Mouse (Mus musculus) thymus, postnatal 4 days (tissue): ENCODE data around the gene Nptxr.

ENCODE experiments used
- DNase-seq: peaks from one replicate; pipeline ENCODE4 v3.0.0; 2021

Gene Nptxr

DNA sequence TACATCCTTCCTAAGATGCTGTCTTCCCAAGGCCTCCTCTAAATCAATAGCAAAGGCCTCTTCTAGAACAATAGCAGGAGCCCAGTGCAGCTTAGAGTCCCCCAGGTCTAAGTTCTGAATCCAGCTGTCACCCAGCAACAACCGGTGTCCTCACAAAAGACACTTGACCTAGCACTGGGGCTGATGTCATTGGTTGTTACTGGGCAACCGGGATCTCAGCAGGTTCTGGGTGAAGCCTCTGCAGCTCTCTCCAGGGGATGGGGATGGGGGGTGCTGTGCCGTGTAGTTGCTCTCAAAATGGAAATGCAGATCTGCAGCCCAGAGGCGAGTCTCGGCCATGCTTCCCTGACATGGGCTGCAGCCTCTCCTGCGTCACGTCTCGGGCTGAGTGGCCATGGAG, 16.8 kb downstream of the Nptxr start:
- DNase-seq = no peak

DNA sequence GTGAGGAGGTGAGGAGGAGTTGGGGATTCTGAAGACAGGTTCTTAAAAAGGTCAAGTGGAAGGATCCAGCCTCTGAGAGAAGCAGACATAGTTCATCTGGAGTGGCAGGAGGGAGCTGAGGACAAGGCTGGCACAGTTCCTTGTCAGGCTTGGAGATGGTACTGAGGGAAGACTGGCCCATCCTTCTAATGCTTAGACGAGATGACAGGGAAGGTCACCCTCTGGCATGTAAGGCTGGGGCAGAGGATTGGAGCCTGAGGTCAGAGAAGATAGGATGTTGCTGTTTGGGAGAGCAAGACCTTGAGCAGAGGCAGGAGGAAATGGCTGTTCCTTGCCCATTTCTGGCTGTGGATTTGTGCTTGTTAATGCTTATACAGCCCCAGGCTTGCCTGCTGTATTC, 19.5 kb downstream of the Nptxr start:
- no peak for DNase-seq

DNA sequence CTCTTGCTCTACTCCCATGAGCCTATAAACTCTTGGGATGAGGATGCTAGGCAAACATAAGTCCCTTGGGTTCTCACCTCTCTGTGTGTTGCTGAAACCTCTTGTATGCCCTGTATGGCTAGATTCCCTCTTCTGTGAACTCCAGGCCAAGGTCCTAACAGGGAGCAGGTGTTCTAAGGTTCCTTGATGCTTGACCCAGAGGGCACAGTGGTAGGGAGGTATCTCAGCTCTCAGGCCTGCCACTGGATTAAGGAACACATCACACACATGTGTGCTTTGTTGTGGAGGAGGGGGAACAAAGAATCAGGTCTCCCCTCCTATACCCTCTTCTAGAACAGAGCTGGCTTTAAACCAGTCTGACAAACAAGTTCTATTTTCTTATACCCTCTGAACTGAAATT, 26.8 kb downstream of the Nptxr start, which contains the start of gene Dnal4:
Gene Dnal4, minus strand, starts transcription at position 101 of the 400 bp plus-strand sequence.
- DNase-seq = no peak

DNA sequence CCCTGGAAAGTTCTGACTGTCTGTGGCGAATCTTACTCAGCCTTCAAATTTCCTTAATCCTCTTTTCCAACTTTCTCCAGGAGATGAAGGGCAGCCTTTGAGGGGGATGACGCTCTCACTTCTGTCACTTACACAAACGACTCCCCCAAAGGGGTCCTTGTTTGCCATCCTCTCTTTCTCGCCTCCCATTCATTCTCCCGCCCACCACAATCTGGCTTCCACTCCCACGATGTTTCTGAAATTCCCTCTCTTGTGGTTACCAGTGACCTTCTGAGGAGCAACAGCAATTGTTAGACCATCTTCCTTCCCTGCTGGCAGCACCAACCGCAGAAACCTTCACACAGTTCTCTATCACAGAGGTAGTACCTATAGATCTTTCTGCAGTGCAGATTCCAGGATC, 28.9 kb downstream of the Nptxr start:
- no peak for DNase-seq

DNA sequence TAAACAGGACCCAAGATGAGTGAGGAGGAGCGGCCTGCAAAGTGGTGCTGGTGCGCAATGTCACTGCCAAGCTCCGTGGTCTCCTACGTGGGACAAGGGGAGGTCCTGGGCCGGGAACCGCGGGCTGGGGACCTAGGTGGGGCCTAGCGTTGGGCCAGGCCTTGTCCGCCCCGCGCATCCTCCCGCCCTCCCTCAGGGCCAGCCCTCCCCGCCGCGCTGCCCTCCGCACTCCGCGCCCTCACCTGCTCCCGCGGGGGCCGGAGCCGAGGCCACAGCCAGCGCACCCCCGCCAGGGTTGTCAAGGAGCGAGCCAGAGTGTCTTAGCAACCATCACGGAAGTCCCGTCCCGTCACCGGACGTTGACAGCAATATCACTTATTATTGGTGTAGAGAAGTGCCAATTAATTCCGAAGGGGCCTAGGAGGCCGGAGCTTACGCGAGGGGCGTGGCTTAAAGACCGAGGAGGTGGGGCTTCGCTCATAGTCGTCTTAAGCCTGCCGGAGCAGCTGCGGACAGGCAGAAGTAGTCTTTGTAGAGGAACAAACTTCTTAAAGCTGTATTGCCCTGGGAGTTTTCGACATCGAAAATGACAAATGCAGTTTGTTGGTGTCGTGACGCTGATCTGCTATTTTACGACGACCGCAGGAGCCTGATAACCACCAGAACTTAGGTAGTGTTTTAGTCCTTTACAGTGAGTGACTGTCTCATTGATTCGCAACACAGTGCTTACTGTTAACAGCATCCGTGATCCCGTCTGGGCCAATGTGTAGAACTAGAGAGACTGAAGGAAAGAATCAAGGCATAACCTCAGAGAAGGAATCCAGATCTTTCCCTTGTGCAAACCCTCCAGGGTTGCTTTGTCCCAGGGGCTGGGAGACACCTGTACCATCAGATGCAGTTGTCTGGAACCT, 30.2 kb downstream of the Nptxr start:
- DNase-seq = peak; percentile 97

DNA sequence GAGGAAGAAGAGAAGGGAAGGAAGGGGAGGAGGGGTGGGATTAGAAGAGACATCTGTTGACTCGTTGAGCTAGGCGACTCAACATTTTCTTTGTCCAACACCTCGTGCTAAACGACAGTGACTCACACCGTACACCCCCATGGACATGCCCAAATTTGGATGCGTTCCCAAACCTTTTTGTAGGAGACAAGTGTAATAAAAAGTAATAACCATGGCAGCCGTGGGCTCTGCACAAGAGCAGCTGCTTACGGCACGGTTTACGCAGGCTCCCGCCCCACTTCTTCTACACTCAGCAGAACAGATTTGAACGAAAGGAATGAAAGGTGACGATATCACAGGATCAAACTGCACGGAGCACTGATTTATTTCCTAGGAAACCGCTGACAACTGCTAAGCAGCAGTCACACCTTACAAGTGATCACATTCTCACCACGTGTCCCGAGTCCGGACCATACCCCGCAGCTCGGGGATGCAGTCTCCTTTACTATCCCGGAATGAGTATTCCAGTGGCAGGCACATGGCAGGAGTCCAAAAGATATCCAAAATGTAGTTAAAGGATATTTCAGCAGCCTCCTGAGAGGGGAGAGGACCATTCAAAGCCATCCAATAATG, 33.8 kb downstream of the Nptxr start:
- no peak for DNase-seq

DNA sequence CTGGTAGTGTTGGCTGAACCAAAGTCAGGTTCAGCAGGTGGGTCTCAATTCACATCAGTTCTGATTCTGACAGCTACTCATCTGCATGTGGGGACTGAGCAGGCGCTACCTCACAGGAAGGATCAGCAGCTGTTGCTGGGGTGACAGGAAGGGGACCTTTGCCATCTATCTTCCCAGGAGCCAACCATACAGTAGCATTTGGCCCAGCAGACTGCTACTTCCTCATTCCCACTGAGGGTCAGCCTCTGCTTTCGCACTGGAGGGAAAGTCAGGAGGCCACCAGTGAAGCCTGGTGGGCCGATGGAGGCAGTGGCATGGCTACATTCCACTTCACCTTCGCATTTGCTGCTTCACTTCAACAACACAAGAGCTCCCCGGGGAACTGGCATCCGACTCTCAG, 36.3 kb downstream of the Nptxr start:
- no peak for DNase-seq

DNA sequence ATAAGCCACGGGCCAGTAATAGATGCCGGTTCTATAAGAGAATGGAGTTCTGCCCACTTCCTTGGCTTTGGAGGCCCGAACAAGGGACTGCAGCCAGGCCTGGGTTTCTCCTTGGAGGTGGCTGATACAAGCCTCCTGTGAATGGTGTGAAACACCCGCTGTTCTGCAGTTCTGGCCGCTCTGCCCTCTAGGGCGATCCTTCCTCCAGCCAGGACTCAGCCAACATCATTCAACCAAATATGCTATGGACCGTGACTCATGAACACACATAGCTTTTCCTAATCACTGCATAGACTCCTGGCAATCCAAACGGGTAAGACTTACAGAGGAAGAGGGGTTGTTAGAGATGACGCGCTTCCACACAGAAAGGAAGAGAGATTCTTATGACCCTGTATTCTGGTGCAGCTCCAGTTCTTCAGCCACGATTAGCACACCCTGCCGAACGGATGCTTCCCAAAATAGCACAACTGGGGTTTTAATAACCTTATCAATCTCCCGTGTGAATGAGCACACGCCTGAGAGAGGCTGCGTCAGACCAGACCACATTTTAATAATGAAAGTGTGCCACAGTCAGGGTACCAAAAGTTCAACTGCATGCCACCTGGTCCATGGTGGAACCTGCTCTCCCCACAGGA, 37.1 kb downstream of the Nptxr start:
- no peak for DNase-seq

DNA sequence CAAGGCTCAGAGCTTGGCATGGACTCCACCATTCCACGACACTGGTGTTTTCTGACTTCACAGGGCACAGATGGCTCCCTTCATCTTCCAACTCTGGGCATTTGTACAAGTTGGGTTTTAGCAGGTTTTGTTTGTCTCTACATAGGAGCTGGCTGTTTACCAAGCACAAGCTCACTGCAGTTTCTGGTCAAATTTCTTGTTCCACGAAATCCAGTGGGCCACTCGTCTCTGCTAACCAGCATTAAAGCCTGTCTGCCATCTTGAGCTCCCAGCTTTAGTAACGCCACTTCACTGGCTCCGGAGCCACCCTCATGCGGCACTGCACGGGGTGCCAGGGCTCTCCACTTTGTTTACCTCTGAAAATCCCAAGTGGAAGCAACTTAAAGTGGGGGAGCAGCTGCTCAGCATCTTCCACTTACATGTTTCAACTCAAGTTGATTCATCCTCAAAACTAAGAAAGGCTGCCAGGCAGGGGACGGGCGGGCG, 37.9 kb downstream of the Nptxr start:
- no peak for DNase-seq

DNA sequence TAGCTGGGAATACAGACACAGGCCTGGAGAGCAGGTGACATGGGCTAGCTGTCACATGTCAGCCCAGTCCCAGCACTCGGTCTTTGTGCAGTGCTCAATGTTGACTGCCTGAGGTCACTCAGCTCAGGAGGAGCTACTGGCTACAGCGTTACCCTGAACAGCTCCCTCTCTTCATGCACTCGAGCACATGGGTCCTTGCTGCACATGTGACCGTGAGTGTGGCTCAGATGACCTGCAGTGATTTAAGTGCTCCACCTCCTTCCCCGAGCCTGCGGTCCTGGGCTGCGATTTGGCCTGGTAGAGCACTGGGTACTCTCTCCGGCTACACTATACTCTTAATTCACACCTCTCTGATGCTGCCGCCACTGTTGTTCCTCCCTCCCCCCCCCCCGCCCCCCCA, 38.4 kb downstream of the Nptxr start:
- no peak for DNase-seq

DNA sequence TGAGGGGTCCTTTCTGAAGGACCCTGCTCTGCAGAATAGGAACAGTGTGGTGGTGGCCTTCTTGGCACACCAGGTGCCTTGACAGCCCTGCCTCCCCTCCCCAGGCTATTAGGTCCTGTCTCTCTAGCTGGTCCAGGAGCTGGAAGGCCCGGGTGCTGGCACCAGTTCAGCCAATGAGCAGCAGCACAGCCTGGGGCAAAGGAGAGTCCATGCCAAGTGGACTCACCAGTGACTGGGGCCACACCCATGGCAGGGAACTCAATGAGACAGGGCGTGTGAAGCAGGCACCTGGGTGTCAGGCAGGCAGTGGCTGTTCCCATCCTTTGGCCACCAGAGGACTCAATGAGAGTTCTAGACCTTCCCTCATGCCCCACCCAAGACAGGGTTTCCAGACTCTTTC, 39.2 kb downstream of the Nptxr start:
- no peak for DNase-seq

DNA sequence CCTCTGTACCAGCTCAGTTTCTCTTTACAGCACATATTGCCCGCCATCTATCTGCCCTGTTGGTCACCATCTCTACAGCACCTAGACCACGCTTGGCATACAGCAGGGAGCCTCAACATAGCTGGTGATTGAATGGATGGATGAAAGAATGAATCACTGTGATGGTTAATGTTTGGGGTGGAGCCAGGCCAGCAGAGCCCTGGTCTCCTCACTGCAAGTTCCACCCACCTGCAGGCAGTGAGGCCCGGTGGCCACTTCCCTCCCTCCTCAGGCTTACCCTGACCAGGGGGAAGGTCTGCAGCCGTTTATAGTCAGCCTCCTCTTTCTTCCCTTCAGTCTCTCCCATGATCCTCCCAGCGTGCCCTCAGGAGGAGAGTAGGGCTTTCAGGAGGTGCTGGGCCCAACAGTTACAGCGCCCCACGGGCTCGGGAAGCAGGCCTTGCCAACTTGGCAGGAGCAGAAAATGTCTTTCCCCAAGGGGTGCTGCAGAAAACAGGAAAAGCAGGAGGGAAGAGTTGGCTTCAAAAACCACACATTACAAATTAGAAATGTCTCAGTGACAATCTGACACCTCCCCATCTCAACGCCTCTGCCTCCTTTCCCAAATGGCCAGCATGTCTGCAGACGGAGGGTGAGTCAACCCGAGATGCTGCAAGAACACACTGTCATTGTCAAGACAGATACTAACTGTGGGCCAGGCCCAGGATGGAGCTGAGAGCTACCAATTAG, 39.9 kb downstream of the Nptxr start:
- DNase-seq = no peak

DNA sequence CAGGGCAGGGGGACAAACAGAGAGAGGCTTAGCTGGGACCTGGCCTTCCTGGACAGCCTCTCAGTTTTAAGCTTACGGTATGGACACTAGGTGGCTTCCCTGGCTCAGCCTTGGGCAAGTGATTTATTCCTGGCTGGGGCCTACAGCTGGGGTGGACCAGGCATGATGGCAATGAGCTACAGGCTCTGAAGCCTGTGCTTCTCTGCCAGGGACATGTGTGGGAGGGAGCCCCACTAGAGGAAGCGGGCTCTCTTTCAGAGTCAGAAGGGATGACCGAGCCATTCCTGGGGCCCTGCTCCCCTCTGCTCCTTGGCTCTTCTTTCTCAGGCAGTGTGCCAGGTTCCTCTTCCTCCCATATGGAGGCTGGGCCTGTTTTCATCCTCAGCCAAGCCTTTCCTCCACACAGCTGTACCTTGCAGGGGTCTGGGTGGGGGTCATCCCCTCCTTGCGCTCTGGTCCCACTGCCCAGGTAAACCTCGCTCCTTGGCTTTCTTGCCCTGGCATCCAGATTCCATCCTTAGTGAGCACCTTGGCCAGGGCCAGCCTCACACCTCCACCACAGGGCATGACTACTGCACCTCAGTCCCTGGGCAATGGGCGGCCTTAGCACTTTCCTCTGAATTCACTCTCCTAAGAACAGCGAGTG, 40.8 kb downstream of the Nptxr start:
- no peak for DNase-seq

DNA sequence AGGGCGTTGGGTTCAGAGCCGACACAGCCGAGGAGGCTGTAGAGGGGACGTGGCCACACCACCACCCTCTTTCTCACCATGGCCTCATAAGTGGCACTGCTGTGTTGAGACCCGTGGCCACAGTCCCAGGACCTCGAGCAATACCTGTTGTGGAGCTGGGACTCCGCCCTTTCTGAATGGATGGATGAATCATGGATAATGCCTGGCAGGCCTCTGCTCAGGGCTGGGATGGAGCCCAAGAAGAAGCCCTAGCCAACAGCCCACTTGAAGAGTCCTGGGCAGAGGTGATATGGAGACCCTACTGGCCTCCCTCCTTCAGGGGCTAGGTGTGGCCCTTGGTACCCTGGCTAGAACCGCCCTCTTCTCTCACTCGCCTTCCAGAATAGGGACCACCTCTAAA, 41.6 kb downstream of the Nptxr start:
- no peak for DNase-seq

DNA sequence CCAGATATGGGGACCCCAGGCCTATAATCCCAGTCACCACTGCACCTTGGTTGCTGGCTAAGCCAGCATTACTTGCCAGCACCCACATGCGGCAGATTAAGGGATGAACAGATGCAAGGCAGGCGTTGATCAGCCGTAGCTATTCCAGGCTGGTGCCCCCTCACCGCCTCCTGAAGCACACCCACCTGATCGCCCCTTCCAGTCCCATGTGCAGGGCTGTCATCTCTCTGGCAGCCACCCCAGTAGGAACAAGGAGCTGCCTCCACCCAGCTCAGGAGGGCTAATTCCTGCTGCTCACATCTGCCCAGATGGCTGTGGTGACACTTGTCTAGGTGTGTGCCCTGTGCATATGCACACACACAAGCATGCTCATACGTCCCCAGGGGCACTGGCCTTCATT, 43.6 kb downstream of the Nptxr start:
- DNase-seq = no peak

DNA sequence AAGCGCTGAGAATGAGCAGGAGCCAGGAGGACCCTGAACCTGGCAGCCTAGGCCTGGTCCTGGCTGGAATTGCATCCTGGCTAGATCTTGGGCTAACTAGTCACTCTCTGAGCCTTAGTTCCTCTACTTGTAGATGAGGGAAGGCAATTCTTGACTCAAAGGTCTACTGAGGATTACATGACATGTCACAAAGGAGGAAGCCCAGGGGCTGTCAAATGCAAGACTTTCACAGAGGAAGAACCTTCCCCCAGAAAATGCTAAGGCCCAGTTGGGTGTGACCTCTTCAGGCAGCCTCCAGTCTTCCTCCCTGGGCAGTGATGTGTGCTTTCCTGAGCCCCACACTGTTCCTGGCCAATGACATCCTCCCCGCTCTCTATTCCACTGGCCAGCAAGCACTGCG, 47.4 kb downstream of the Nptxr start:
- no peak for DNase-seq

DNA sequence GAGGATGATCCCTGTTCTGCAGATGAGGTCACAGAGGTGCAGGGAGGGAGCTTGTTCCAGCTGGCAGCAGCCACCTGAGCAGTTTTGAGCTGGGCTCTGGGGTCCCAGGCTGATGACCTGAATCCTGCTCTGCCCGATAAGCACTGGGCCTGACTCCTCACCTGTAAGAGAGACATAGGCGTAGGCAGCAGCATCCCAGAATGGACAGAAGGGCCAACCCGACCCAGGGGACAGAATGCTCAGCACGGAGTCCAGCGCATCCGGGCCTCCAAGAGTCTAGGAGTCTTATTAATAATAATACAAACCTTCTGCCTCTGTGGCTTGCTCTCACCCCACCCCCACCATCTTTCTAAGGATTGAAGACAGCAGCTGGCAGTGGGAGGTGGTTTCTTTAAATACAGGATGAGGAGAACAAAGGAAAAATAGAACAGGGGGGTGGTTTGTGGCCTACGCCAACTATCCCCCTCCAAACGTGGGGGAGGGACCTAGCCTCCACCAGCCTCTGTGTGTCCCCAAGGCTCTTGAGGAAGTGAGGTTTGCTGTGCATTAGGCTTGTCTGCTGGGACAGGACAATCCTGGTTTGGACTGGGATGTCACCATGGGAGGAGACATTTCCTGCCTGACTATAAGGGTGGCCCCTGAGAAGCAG, 48.5 kb downstream of the Nptxr start:
- no peak for DNase-seq

DNA sequence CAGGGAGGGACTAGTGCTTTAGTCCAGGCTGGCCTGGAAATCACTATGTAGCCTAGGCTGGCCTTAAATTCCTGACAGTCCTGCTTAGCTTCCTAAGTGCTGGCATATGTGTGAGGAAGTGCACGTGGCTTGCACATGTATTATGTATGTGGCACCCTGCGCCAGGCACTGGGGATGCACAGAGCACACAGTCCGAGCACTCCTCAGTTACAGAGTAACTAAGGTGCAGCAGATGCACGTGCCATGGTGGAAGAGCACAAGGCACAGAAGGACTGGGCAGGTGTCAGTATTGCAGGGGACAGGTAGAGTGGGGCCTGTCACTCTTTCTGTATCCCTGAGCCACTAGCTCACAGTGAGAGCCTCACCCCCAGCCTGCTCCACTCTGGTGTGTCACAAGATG, 49.4 kb downstream of the Nptxr start:
- DNase-seq = no peak

DNA sequence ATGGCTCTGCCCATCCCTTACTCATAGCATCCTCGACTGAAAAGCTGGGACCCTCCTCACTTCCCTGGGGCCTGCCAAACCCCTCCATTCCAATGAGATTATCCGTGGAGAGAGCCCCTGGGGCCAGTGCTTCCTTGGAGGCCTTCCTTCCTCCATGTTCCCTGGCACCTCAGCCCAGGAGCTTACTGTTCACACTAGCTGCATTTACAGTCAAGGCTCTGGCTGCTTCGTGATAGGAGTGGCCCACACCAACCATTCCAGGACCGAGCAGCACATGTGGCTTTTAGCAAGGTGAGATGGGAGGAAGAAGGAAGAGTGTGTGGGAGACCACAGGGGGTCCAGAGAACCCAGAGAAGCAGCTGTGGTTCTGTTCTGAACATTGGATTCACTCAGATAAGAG, 50.7 kb downstream of the Nptxr start:
- DNase-seq = no peak

DNA sequence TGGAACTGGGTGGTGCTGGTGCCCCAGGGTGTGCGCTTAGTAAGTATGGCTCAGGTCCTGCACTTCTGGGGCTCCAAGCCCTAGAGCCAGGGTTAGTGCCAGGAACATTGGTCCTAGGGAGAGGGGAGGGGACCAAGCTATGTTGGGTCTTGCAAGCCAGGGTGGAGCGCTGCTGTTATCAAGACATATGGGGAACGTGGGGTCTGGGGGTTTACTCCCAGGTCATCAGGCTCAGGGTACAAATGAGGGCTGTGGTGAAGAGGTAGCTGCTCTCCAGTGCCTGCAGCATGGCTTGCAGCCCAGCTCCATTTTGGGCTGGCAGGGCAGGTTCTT, 51.2 kb downstream of the Nptxr start:
- DNase-seq = peak; percentile 23

DNA sequence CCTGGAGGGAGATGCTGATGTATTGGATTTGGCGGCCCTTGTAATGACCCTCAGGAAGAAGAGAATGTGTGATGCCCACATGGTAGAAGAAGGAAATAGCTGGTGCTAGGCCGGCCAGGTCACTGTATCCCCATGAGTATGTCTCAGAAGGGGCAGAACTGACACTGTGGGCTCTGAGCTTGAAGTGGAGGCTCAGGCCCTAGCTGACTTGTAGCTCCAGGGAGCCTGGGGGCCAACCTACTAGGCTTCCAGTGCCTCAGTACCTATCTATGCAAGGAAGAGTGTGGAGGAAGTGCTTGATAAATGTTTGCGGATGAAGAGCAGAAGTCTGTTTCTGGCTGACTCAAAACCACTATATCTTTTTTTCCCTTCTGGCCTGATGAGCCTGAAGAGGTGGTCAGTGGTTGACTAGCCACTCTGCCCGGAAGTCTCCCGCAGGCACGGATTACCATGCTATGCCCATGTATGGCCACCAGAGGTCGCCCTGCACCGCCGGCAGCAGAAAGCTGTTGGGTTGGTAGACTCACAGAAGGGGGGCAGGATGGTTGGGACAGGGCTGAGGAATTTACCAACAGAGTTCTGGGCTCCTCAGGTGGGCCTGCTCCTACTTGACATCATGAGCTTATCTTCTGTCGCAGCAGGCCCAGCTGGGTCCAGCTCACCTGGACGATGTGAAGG, 51.7 kb downstream of the Nptxr start:
- DNase-seq = peak; percentile 79

DNA sequence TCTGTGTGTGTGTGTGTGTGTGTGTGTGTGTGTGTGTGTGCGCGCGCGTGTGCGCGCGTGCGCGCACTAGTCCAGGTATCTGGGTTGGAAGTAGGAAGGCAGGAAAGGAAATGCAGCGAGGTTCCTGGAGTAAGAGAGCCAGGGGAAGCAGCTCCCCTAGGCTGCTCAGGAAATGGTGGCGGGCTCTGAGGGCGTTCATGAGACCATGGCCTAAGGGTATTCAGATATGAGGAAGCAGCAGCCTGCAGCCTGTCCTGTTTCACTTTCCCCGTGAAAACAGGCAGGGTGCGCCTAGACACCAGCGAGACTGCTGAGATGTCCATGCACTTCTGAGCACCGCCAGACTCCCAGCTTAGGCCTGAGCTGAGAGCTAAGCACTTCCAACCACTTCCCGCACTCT, 52.8 kb downstream of the Nptxr start:
- DNase-seq = no peak
